Mouse (Mus musculus) megakaryocyte, adult 5-6 weeks (primary cell): Measurements from ENCODE around the gene Ptpn21. TPM values are rescaled to one million over a fixed set of nuclear protein-coding genes. Genes with fewer than 3 reads are reported as not detected.

Experiments
- ATAC-seq: 2 replicates; pipeline ENCODE4 v1.8.0; 2016; ENCODE audit warnings: mild to moderate bottlenecking, inconsistent platforms; ENCODE audit not compliant: poor library complexity, severe bottlenecking
- total RNA-seq, 2 experiments: library from RNA; stranded (forward) in 1 of 2; stranded (reverse) in 1 of 2; fragments of 153-499, 151-499 nt in 1 of 2; fragments of 221-1000, 200-1000 nt in 1 of 2; gene quantifications; 2 replicates each; pipeline versions ENCODE4 v1.2.3 to v1.2.4; 2015 to 2017

Ptpn21 gene
- total RNA-seq, 2 experiments from 2014 or later, result 1.1 to 1.7 TPM

- ATAC-seq, result no peak
Observed at GRCm38 (mm10) chr12:98724976-98725375, 12.2 kb downstream of the Ptpn21 start.

- no peak for ATAC-seq
Observed at GRCm38 (mm10) chr12:98724224-98724623, 13.0 kb downstream of the Ptpn21 start.

DNA sequence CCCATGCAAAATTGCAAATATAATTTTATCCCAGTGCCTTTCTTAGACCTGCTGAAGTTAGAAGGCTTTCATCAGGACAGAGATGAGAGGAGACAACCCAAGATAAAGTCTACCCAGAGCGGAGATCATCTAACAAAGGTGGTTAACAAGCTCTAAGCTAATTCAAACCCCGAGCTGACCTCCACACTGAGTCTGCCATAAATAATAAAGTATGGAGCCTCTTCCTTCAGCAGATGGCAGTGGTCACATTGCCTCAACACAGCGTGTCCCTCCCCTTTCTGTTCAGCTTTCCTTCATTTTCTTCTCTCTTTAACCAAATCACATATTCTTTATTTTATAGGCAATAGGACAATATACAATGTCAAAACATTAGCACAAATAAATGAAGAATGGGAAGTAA is 16.2 kb downstream of the Ptpn21 start:
- no peak for ATAC-seq

DNA sequence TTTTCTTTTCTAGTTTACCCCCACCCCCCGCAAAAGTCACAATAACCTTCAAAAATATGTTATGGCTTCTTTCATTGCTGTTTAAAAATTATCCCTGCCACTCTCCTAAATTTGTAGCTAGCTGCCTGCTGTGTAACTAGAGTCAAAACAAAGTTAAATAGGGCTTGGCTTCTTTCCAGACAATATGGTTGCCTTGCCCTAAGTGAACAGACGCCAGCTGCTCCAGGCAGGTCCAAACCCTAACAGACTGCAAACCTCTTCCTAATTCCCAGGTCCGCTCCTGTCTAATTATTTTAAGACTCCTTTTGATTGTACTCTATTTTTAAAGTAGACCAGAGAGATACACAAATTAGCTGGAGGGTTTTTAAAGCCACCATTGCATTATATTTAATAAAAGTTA is 16.6 kb downstream of the Ptpn21 start:
- no peak for ATAC-seq

DNA sequence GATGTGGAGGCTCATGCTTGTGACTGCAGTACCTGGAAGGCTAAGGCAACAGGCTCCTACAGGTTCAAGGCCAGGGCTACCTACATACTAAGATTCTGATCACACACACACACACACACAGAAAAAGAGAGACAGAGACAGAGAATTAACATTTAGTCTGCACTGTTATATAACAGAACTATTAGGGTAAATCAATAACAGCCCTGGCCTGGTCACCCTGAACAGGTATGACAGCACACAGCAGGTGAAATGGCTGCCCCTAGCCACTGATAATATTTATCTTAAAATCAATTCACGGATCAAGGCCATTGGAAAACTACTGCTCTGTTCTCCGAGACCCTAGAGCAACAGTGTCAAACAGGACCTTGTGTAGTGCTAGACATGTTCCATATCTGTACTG is 21.1 kb downstream of the Ptpn21 start:
- ATAC-seq, result no peak

DNA sequence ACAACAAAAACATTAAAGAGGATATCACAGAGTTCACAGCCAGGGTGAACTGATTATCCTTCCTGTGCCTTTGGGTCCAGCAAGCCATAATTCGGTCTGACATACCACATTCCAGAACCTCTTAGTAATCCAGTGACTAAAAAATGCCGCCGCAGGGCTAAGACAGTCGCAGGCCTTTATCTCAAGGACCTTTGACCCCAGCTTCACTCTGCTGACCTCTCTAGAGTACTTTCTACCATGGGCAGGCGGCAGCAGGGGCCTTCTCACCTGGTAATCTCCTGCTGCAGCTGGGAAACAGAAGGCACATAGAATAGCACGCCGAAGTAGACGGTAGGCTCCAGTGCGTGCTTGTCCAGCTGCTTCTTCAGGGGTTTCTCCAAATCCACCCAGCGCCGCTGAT is 22.4 kb downstream of the Ptpn21 start:
- ATAC-seq, result no peak

DNA sequence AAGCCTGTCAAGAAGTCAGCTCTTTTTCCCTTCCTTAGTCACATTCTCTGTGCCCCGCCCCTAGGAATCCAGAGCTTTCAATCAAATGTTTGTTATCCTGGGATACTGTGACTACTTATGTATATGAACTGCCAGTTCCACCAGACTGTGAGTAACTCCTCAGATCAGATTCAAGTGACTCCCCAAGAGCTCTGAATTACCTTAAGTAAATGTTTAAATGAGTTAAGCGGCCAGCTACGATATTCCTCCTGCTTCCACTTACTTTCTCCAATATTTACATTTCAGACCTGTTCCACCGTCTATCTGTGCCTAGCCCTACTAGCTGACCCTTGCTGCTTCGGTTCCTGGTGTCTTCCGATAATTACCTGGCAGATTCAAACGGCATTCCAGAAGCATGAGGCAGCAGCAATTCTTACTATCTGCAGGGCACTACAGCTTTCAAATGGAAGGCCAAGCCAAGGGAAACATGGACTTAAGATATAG is 23.5 kb downstream of the Ptpn21 start:
- ATAC-seq, result no peak

DNA sequence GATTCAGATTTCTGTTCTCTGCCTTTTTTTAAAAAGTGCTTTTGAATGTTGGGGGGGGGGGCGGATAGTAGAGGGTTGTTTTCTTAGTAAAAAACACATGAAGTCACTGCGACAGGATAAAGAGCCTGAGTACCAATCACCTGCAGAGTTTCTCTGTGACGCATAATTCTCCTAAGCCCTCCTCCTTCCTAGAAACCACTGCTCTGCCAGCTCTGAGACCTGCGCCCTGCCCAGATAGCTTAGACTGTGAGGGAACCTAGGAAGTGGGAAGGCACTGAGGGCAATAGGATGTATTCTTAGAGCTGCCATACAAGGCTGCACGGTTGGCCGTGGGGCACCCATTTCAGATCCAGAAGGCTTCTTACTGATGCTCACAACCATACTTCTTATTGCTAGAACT is 24.4 kb downstream of the Ptpn21 start:
- ATAC-seq, result no peak

DNA sequence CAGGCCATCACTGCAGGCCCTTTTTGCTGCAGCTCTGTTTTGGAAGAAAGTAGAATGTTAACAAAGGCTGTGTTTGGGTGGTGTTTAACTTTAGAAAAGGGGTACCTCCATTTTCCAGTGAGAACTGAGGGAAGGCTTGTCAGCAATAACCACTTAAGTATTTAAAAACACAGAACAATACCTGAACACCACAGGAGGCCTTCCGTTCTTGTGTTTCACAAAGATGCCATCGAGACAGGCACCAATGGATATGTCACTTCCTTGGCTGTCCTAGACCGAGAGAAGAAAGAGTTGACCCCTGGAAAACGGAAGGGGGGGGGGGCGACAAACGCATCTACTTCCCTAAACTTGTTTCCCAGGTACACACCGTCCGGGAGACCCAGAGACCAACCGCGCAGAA is 33.2 kb downstream of the Ptpn21 start:
- peak; percentile 33 for ATAC-seq

GRCm38 (mm10) chr12:98703554-98703953 is 33.7 kb downstream of the Ptpn21 start:
- peak; percentile 62; the same call in 1 of the 2 replicates for ATAC-seq

DNA sequence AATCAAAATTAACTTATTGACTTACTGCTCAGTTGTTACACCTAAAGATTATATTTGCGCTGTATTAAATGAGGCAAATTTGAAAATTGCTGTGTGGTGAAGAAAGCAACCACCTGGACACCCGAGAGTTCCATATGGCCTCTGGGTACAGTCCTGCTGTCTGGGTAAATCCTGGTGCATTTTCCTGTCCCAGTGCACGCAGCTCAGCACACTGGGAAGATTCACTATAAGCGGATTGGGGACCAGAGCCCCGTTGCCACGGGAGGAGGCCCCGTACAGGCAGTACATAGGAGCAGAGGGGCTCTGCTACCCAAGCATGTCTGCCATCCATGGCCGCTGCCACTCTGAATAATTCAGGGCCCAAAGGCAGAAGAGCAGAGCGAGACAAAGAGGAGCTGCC is 35.6 kb downstream of the Ptpn21 start:
- ATAC-seq, result no peak

- ATAC-seq, result no peak
Observed at GRCm38 (mm10) chr12:98697202-98697601, 40.0 kb downstream of the Ptpn21 start.

GRCm38 (mm10) chr12:98690230-98690629 is 47.0 kb downstream of the Ptpn21 start:
- ATAC-seq, result no peak

- no peak for ATAC-seq
Observed at GRCm38 (mm10) chr12:98683574-98683973, 53.6 kb downstream of the Ptpn21 start.

- no peak for ATAC-seq
Observed at GRCm38 (mm10) chr12:98683171-98683570, 54.0 kb downstream of the Ptpn21 start.

DNA sequence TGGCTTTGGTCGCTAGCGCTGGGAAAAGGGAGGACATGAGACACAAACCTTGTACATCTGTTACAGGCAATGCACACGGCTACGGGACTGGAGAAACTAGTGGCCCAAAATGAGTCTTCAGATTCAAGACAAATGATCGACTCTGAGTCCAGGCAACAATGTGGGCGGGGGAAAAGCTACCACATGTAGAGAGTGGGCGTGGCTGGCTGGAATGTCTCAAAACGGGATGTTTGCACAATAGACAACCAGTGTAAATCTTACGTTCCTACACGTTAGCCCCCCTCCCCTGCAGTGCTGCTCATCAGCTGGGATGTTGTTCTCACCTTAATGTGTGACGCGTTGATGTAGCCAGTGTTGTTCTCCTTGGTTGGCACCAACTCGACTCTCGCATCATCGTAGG is 55.0 kb downstream of the Ptpn21 start:
- ATAC-seq, result no peak

GRCm38 (mm10) chr12:98679906-98680305 is 57.3 kb downstream of the Ptpn21 start:
- no peak for ATAC-seq

- ATAC-seq, result peak; percentile 84
Observed at GRCm38 (mm10) chr12:98677336-98677735, 59.9 kb downstream of the Ptpn21 start.

DNA sequence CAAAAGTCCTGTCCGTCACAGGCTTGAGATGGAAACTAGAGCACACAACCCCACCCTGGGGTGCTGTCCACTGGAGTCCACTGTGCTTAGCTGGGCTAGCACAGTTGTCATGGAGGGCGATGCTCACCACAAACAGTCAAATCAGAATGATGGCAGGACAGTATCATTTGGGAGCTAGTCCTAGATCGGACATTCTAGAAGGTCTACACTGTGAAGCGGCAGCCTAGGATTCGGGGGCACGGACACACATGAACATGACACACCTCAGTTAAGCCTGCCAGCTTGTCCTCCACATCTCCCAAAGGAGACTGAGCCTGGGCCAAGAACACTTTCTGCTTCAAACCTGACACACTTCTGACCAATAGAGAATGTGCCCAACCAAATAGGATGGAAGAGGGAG is 60.3 kb downstream of the Ptpn21 start:
- ATAC-seq, result no peak

DNA sequence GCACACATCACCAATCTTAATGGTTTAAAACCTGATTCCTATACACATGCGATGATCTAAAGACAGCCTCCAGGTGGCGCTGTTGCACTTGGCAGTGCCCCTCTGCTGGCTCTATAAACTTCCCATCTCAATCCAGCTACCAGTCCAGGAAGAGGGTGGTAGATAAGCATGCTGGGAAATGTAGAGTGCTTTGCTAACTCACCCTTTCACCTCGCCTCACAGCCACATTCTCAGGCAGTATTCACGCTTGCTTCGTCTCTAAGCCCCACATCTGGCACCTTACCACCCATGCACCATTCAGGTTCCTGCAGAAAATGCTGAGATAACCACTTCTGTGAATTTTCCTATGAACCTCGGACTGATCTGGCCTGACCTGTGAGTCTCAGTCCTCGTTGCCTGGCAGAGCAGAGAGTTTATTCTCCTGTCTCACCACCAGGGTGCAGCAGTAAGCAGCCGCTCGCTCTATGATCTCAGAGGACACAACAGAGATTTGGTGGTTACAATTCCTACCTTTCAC is 62.5 kb downstream of the Ptpn21 start:
- peak; percentile 89 for ATAC-seq

DNA sequence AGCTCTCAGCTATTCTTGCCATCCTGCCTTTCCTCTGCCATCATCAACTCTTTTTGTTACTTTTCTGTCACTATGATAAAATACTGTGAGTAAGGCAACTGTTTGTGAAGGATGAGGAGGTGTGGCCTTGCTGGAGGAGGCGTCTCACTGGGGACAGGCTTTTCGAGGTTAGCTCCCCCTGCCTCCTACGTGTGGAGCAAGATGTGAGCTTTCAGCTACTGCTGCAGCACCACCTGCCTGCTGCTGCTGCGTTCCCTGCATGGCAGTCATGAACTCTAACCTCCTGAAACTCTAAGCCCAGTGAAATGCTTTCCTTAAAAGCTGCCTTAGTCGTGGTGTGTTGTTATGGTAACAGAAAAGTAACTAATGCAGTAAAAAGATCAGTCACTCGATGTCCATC is 63.3 kb downstream of the Ptpn21 start:
- no peak for ATAC-seq

DNA sequence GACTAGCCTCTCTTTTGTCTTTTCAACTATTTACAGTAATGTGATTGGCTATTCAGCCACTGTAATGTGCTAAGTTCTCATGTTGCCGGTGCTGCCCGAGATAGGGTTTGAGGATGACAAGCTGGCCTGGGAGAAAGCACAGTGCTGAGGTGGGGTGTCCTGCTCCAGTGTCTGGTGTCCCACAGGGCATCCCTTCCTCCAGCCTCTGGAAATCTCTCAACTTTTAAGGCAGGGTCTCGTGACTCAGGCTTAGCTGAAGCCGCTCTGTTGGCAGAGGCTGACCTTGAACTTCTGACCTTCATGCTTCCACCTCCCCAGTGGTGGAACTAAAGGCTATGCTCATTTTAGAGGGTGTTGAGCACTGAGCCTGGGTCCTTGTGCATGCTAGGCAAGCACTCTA is 66.8 kb downstream of the Ptpn21 start:
- ATAC-seq, result no peak

- no peak for ATAC-seq
Observed at GRCm38 (mm10) chr12:98669864-98670263, 67.3 kb downstream of the Ptpn21 start.
